Mouse (Mus musculus): ENCODE measurements around the gene Tfr2.

DNA sequence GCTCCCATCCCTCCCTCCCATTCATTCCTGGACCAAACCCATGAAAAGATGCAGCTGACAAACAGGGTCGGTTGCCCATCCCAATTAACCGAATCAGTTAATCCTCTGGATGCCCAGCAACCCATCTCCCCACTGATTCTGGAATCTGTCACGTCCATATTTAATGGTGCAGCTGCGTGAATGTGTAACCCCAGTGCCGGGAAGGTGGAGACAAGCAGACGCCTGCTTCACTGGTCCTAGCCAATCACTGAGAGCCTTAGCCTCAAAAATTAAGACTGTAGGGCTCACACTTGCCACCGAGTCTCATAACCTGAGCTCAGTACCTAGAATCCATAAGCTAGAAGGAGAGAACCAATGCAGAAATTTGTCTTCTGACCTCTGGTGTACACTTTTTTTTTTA lies 26.3 kb downstream of the Tfr2 start:
- no peak for TF ChIP-seq POLR2A (IDR thresholded peaks at IDR 0.05; ENCODE audit: low read depth, low read length)
- TF ChIP-seq CTCF (IDR thresholded peaks at IDR 0.05; ENCODE audit: extremely low read depth, insufficient read length, insufficient replicate concordance, low read depth, low read length): no peak
